Mouse (Mus musculus): ENCODE measurements around the gene Mlf2. TPM values are rescaled to one million over a fixed set of nuclear protein-coding genes. Genes with fewer than 3 reads are reported as not detected.

Mlf2 gene
- polyA plus RNA-seq, 1 experiment from 2014 or later = 257 TPM

- Histone ChIP-seq H3K4me1 (replicated peaks; ENCODE audit: control insufficient read depth, insufficient read depth, low read length) (peaks cover 10% of the 10 kb centered on the region; the same call in 1 of the 2 replicates), H3K9ac (ENCODE audit: low read depth, low read length) (peak overlapping the region; percentile 78; the same call in 1 of the 2 replicates), H3K27me3 (replicated peaks; ENCODE audit: control insufficient read depth, insufficient read depth, low read length) (peaks cover 21% of the 10 kb centered on the region), H3K36me3 (ENCODE audit: control insufficient read depth, insufficient read depth, low read length) (no peaks in the 10 kb centered on the region), H3K9me3 (ENCODE audit: control insufficient read depth, low read length) (no peaks in the 10 kb centered on the region), H3K27ac (ENCODE audit: low read depth, low read length) (peak overlapping the region; percentile 86; the same call in 1 of the 2 replicates), H3K4me2 (peak overlapping the region; percentile 98), H3K4me3 (ENCODE audit: low read depth, low read length) (no peak overlapping the region)
- 53% methylated on average over 13 of the region's 16 CpGs for WGBS
- ATAC-seq (replicated peaks; ENCODE audit: low FRiP score) = no peak
- no peak for DNase-seq (ENCODE audit: low spot score)
Measured at GRCm38 (mm10) chr6:124904991-124905860, 26.0 kb upstream of the Mlf2 start.

DNA sequence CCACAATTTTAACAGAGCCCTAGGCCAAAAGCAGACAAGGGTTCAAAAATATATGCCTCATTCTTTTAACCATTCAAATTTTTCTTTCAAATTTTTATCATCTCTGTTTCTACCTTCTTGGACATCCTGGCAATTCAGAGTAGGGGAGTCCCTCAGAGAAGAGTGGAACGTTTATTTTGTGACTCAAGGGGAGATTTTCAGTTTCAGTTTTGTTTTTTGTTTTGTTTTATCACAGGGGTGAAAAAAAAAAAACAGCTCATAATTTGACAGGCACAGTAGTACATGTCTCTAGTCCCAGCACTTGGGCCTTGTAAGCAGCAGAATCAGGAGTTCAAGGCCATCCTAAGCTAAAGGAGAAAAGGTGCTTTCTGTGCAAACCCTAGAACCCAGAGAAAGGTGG is 23.4 kb upstream of the Mlf2 start:
- peaks cover 12% of the 10 kb centered on the region; the same call in 1 of the 2 replicates for H3K4me1 ChIP-seq (replicated peaks; ENCODE audit: control insufficient read depth, insufficient read depth, low read length)
- peaks cover 37% of the 10 kb centered on the region for H3K27me3 ChIP-seq (replicated peaks; ENCODE audit: control insufficient read depth, insufficient read depth, low read length)
- ATAC-seq (replicated peaks; ENCODE audit: low FRiP score) (no peak), DNase-seq (ENCODE audit: low spot score) (no peak)
- no peaks in the 10 kb centered on the region for H3K36me3 ChIP-seq (ENCODE audit: control insufficient read depth, insufficient read depth, low read length)
- 72% methylated on average over 1 of the region's 1 CpGs for WGBS
- no peak overlapping the region for H3K4me3 ChIP-seq (ENCODE audit: low read depth, low read length)
- H3K9ac ChIP-seq (ENCODE audit: low read depth, low read length) = no peak overlapping the region
- H3K9me3 ChIP-seq (ENCODE audit: control insufficient read depth, low read length) = no peaks in the 10 kb centered on the region
- no peak overlapping the region for H3K4me2 ChIP-seq
- no peak overlapping the region for H3K27ac ChIP-seq (ENCODE audit: low read depth, low read length)

DNA sequence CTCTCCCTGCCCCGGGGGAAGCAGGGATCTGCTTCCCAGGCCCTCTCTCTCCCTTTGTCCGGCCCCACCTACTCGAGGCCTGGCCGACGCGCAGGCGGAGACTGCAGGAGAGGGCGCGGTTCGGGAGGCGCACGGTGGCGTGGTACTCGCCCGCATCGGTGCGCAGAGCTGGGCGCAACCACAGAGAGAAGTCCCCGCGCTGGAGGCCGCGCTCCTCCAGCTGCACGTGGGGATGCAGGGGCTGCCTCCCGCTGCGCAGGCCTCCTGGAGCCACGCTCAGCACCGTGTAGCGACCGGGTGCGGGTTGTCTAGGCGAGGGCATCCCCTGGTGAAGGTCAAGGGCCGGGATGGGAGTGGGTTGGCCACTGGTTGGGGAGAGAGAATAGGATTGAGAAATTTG is 21.2 kb upstream of the Mlf2 start:
- Histone ChIP-seq H3K27ac (ENCODE audit: low read depth, low read length) (no peak overlapping the region), H3K9ac (ENCODE audit: low read depth, low read length) (no peak overlapping the region), H3K27me3 (replicated peaks; ENCODE audit: control insufficient read depth, insufficient read depth, low read length) (peaks cover 45% of the 10 kb centered on the region), H3K4me2 (peak overlapping the region; percentile 54), H3K36me3 (ENCODE audit: control insufficient read depth, insufficient read depth, low read length) (peaks cover 2% of the 10 kb centered on the region; the same call in 1 of the 2 replicates), H3K4me3 (ENCODE audit: low read depth, low read length) (0 out of 2 replicates have a peak overlapping the region, but pooled peaks have one; percentile 22), H3K9me3 (ENCODE audit: control insufficient read depth, low read length) (no peaks in the 10 kb centered on the region), H3K4me1 (replicated peaks; ENCODE audit: control insufficient read depth, insufficient read depth, low read length) (peaks cover 12% of the 10 kb centered on the region)
- 6% methylated on average over 32 of the region's 32 CpGs for WGBS
- ATAC-seq (replicated peaks; ENCODE audit: low FRiP score) (no peak), DNase-seq (ENCODE audit: low spot score) (no peak)

DNA sequence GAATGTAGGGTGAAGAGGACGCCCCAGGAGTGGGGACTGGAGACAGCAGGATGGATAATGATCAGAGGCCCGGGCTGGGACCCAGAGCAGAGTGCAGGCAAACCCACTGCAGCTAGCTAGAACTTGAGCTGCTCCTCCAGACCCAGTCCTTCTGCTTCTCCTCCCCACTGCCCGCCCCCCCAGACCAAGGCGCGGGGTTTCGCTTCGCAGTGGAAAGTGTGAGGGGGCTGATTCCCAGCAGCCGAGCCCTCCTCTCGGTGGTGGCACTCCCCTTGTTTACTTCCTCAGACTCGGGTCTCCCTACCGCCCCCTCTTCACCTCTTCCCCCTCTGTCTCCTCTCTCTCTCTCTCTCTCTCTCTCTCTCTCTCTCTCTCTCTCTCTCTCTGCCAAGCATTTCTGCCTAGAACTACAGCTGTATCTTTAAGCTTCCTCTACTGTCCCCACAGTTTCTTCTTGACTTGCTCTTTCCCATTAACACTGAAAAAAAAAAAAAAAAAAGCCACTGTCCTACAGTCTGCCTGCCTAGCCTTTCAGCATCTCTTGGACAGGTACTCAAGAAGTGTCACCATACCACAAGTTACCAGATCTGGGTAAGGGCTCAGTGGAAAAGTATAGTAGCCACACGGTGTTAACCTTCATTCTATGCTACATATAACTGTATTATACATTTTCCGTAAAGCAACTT is 19.5 kb upstream of the Mlf2 start, which contains the start of gene Lag3:
Lag3 (minus strand) TSS at position 173 of the 686 bp plus-strand sequence.
- ATAC-seq (replicated peaks; ENCODE audit: low FRiP score) (no peak), DNase-seq (ENCODE audit: low spot score) (no peak)
- no peak within 1 kb of the TSS for H3K4me3 ChIP-seq (ENCODE audit: low read depth, low read length)
- peaks cover 62% of the 10 kb centered on the region for H3K27me3 ChIP-seq (replicated peaks; ENCODE audit: control insufficient read depth, insufficient read depth, low read length)
- H3K4me2 ChIP-seq = peak within 1 kb of the TSS; percentile 20; the same call in 1 of the 2 replicates
- peaks cover 2% of the 10 kb centered on the region; the same call in 1 of the 2 replicates for H3K36me3 ChIP-seq (ENCODE audit: control insufficient read depth, insufficient read depth, low read length)
- no peak within 1 kb of the TSS for H3K9ac ChIP-seq (ENCODE audit: low read depth, low read length)
- WGBS = 25% methylated on average over 13 of the region's 13 CpGs
- H3K9me3 ChIP-seq (ENCODE audit: control insufficient read depth, low read length) = no peaks in the 10 kb centered on the region
- peaks cover 20% of the 10 kb centered on the region for H3K4me1 ChIP-seq (replicated peaks; ENCODE audit: control insufficient read depth, insufficient read depth, low read length)
- no peak within 1 kb of the TSS for H3K27ac ChIP-seq (ENCODE audit: low read depth, low read length)

DNA sequence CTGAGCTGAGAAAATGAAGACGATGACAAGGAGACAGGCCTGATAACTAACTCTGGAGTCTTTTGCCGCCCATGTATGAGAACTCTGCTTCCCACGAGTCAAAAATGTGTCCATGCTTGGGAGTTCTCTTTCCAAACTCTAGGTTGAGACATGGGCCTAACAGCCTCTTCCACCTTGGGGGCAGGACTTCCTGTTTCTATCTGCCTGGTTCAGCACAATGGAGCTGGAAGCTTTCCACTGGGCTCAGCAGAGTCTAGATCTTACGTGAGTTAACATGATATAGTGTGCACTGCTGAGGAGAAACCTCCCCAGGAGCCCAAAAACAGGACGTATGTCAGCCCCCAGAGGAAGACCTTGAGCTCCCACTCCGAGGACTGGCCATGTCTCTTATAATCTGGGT is 18.0 kb upstream of the Mlf2 start:
- H3K36me3 ChIP-seq (ENCODE audit: control insufficient read depth, insufficient read depth, low read length) = peaks cover 2% of the 10 kb centered on the region; the same call in 1 of the 2 replicates
- WGBS = 47% methylated on average over 6 of the region's 6 CpGs
- H3K9ac ChIP-seq (ENCODE audit: low read depth, low read length) = no peak overlapping the region
- no peak overlapping the region for H3K27ac ChIP-seq (ENCODE audit: low read depth, low read length)
- no peak for DNase-seq (ENCODE audit: low spot score)
- no peak overlapping the region for H3K4me3 ChIP-seq (ENCODE audit: low read depth, low read length)
- peaks cover 20% of the 10 kb centered on the region for H3K4me1 ChIP-seq (replicated peaks; ENCODE audit: control insufficient read depth, insufficient read depth, low read length)
- H3K4me2 ChIP-seq = no peak overlapping the region
- ATAC-seq (replicated peaks; ENCODE audit: low FRiP score) = no peak
- peaks cover 62% of the 10 kb centered on the region for H3K27me3 ChIP-seq (replicated peaks; ENCODE audit: control insufficient read depth, insufficient read depth, low read length)
- H3K9me3 ChIP-seq (ENCODE audit: control insufficient read depth, low read length) = no peaks in the 10 kb centered on the region

GRCm38 (mm10) chr6:124913721-124914285 is 17.4 kb upstream of the Mlf2 start:
- Histone ChIP-seq H3K27me3 (replicated peaks; ENCODE audit: control insufficient read depth, insufficient read depth, low read length) (peaks cover 61% of the 10 kb centered on the region), H3K27ac (ENCODE audit: low read depth, low read length) (no peak overlapping the region), H3K9ac (ENCODE audit: low read depth, low read length) (no peak overlapping the region), H3K4me1 (replicated peaks; ENCODE audit: control insufficient read depth, insufficient read depth, low read length) (peaks cover 20% of the 10 kb centered on the region), H3K4me3 (ENCODE audit: low read depth, low read length) (no peak overlapping the region), H3K9me3 (ENCODE audit: control insufficient read depth, low read length) (no peaks in the 10 kb centered on the region), H3K4me2 (no peak overlapping the region), H3K36me3 (ENCODE audit: control insufficient read depth, insufficient read depth, low read length) (peaks cover 2% of the 10 kb centered on the region; the same call in 1 of the 2 replicates)
- WGBS = 73% methylated on average over 14 of the region's 14 CpGs
- DNase-seq (ENCODE audit: low spot score) (no peak), ATAC-seq (replicated peaks; ENCODE audit: low FRiP score) (no peak)

- Histone ChIP-seq H3K27me3 (replicated peaks; ENCODE audit: control insufficient read depth, insufficient read depth, low read length) (peaks cover 60% of the 10 kb centered on the region), H3K4me2 (no peak overlapping the region)
Measured at GRCm38 (mm10) chr6:124914511-124914910, 16.7 kb upstream of the Mlf2 start.

GRCm38 (mm10) chr6:124915160-124915941 is 15.8 kb upstream of the Mlf2 start:
- Histone ChIP-seq H3K4me3 (ENCODE audit: low read depth, low read length) (peak overlapping the region; percentile 88), H3K27me3 (replicated peaks; ENCODE audit: control insufficient read depth, insufficient read depth, low read length) (peaks cover 58% of the 10 kb centered on the region), H3K9me3 (ENCODE audit: control insufficient read depth, low read length) (no peaks in the 10 kb centered on the region), H3K27ac (ENCODE audit: low read depth, low read length) (no peak overlapping the region), H3K36me3 (ENCODE audit: control insufficient read depth, insufficient read depth, low read length) (peaks cover 2% of the 10 kb centered on the region; the same call in 1 of the 2 replicates), H3K9ac (ENCODE audit: low read depth, low read length) (peak overlapping the region; percentile 27; the same call in 1 of the 2 replicates), H3K4me1 (replicated peaks; ENCODE audit: control insufficient read depth, insufficient read depth, low read length) (peaks cover 21% of the 10 kb centered on the region), H3K4me2 (peak overlapping the region; percentile 95)
- 22% methylated on average over 22 of the region's 22 CpGs for WGBS
- DNase-seq (ENCODE audit: low spot score) (no peak), ATAC-seq (replicated peaks; ENCODE audit: low FRiP score) (no peak)

More at GRCm38 (mm10) chr6:124914511-124914910, 16.7 kb upstream of the Mlf2 start:
- Histone ChIP-seq H3K36me3 (ENCODE audit: control insufficient read depth, insufficient read depth, low read length) (peaks cover 2% of the 10 kb centered on the region; the same call in 1 of the 2 replicates), H3K4me3 (ENCODE audit: low read depth, low read length) (no peak overlapping the region), H3K4me1 (replicated peaks; ENCODE audit: control insufficient read depth, insufficient read depth, low read length) (peaks cover 24% of the 10 kb centered on the region), H3K9me3 (ENCODE audit: control insufficient read depth, low read length) (no peaks in the 10 kb centered on the region), H3K9ac (ENCODE audit: low read depth, low read length) (no peak overlapping the region), H3K27ac (ENCODE audit: low read depth, low read length) (no peak overlapping the region)
- DNase-seq (ENCODE audit: low spot score) (no peak), ATAC-seq (replicated peaks; ENCODE audit: low FRiP score) (no peak)
- WGBS = 79% methylated on average over 7 of the region's 7 CpGs

Data from liver, embryonic 11.5 days (tissue).